Mouse (Mus musculus) heart, embryonic 15.5 days (tissue): ENCODE measurements at regions not wholly inside any gene's neighbourhood (a gene's known extent, or its start where the extent isn't known, plus 50 kb on each side); places are given as distances from the start of the nearest gene placed in this dataset.
A peak's percentile ranks its signal among the peaks of the same experiment; 100 is the strongest.

Experiments used
- ATAC-seq: fragments of 200-750 bp; cut with Nextera tagmentation; replicated peaks from 2 replicates; pipeline ENCODE4 v1.8.0; 2017; ENCODE audit warnings: low read depth, moderate TSS enrichment; ENCODE audit not compliant: insufficient number of reproducible peaks, insufficient read depth, low FRiP score
- H3K27ac ChIP-seq: fragments of 300-500 bp; sonication (generic); 2 replicates; pipeline ENCODE4 v1.5.1; 2015; ENCODE audit warnings: mild to moderate bottlenecking, inconsistent platforms
- H3K27me3 ChIP-seq: fragments of 300-500 bp; sonication (generic); 2 replicates; pipeline ENCODE4 v1.6.1; 2015; ENCODE audit warnings: inconsistent platforms
- H3K36me3 ChIP-seq: fragments of 300-500 bp; sonication (generic); 2 replicates; pipeline ENCODE4 v1.6.1; 2015; ENCODE audit warnings: mild to moderate bottlenecking, inconsistent platforms
- H3K4me1 ChIP-seq: fragments of 300-500 bp; sonication (generic); replicated peaks from 2 replicates; pipeline ENCODE4 v1.6.1; 2015; ENCODE audit warnings: inconsistent platforms
- H3K4me2 ChIP-seq: fragments of 300-500 bp; sonication (generic); 2 replicates; pipeline ENCODE4 v1.6.1; 2015; ENCODE audit warnings: inconsistent platforms, mild to moderate bottlenecking, moderate library complexity
- H3K4me3 ChIP-seq: fragments of 300-500 bp; sonication (generic); 2 replicates; pipeline ENCODE4 v1.5.1; 2015; ENCODE audit warnings: mild to moderate bottlenecking, inconsistent platforms
- H3K9ac ChIP-seq: fragments of 300-500 bp; sonication (generic); 2 replicates; pipeline ENCODE4 v1.6.1; 2015; ENCODE audit warnings: mild to moderate bottlenecking, inconsistent platforms
- H3K9me3 ChIP-seq: fragments of 300-500 bp; sonication (generic); replicated peaks from 2 replicates; pipeline ENCODE4 v1.6.1; 2016; ENCODE audit warnings: inconsistent platforms
- WGBS: fragments of 180-500 bp; shearing (Covaris S2); methylation state at CpG from one replicate; pipeline ENCODE4 v1.1.7; 2015; ENCODE audit warnings: mixed read lengths; 5-methylcytosine and 5-hydroxymethylcytosine counted together

DNA sequence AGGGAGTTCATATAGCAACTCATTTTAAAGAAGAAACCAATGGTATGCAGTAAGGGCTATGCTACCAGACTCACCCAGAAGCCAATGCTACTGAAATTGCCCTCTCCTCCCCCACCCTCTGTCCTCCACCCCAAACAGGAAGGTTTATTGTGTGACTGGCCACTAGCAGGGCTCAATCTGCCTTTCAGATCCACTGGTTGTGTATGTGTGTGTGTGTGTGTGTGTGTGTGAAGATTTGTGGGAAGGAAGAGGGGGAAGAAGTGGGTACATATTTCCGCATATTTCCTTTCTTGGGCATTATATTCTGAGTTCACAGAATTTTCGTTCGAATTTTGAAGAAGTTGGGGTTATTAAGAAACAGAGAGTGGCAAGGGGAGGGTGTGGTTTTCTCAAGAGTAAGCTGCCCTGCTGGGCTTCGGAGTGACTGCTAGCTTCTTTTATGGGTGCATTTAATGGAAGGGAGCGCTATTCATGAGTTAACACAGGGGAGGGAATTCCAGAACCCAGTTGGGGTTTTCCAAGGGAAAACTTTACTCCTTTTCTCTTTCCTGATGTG lies 61.5 kb upstream of the Tmpo start:
- Histone ChIP-seq H3K4me2 (no peak overlapping the region), H3K9ac (no peak overlapping the region), H3K36me3 (no peaks in the 10 kb centered on the region)

DNA sequence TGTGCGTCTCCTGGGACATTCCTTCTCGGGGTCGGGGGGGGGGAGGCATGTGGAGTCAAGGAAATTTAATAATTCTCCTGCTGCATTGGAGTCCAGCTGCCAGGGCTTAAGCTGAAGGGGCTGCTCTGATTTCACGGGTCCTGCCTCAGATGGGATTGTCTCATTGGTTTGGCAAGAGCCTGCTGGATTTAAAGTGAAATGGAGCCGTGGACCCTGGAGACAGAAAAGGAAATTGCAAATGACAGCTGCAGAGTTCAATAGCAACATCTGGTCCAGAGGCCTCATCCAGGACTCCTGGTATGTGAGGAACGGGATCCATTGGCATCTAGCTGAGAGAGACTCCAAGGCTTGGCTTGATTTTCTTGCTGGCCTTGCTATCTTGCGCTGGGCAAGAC lies 60.5 kb upstream of the Tmpo start:
- 19% methylated on average over 7 of the region's 7 CpGs for WGBS
- H3K36me3 ChIP-seq = no peaks in the 10 kb centered on the region
- H3K9me3 ChIP-seq = no peaks in the 10 kb centered on the region
- peak overlapping the region; percentile 51 for H3K4me2 ChIP-seq
- peaks cover 46% of the 10 kb centered on the region for H3K4me1 ChIP-seq
- peak overlapping the region; percentile 5; the same call in 1 of the 2 replicates for H3K4me3 ChIP-seq
- ATAC-seq = peak; percentile 23; the same call in 1 of the 2 replicates
- H3K27me3 ChIP-seq = no peaks in the 10 kb centered on the region
- no peak overlapping the region for H3K9ac ChIP-seq
- peak overlapping the region; percentile 92 for H3K27ac ChIP-seq

More for the DNA sequence above, 61.5 kb upstream of the Tmpo start:
- H3K4me1 ChIP-seq = peaks cover 37% of the 10 kb centered on the region
- WGBS = 76% methylated on average over 5 of the region's 5 CpGs
- no peaks in the 10 kb centered on the region for H3K27me3 ChIP-seq
- no peaks in the 10 kb centered on the region for H3K9me3 ChIP-seq
- no peak overlapping the region for H3K4me3 ChIP-seq
- peak overlapping the region; percentile 92 for H3K27ac ChIP-seq
- ATAC-seq = no peak

DNA sequence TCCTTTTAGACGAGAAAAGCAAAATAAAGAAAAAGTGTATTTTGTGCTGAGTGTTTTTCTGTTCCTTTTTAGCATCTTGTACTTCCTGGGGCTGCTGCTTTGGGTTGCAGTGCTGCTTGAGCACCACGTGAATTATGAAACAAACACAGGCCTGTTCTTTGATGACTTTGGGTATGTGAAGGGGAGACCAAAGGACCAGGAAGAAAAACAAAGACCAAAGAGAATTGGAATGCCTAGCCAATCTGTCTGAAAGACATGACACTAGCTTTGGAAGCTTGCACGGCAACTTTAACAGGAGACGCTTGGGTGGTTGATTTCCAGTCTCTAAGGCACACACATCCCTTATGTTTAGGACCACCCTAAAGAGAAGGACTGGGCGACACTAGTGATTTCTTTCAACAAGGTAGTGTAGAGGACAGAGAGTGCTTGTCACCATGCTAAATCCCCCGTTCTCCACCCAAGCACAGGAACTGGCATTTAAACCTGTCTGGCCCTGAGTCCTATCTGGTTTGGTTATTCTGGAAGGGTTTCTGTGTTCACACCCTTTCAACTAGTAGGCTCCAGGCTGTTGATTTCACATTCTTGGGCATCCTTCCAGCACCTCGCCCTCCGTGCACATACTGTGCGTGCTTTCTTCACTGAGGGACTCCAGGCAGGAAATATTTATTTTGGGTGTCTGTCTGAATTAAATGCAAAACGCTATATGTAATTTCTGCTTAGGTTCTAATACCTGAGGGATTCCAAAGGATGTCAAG lies 59.9 kb upstream of the Tmpo start:
- Histone ChIP-seq H3K9me3 (no peaks in the 10 kb centered on the region), H3K36me3 (no peaks in the 10 kb centered on the region), H3K27me3 (no peaks in the 10 kb centered on the region), H3K27ac (peak overlapping the region; percentile 92), H3K4me1 (peaks cover 48% of the 10 kb centered on the region), H3K4me3 (peak overlapping the region; percentile 5; the same call in 1 of the 2 replicates), H3K4me2 (peak overlapping the region; percentile 51), H3K9ac (no peak overlapping the region)
- 21% methylated on average over 10 of the region's 10 CpGs for WGBS
- peak; percentile 86 for ATAC-seq

DNA sequence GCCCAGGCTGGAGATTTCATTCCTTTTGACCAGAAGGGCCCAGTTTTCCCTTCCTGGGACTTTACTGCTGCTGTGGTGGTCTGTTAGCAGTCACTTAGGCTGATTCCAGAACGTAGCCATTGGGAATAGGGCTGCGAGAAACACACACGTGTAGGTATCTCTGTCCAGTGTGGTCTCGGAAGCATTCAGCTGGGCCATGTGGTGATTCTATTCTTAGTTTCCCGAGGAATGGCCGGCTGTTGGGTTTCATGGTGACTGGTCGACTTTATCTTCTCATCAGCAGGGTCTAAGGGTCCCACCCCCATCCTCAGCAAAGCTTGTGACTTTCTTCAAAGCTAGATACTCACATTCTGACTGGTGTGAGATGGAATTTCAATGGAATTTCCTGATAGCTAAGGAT lies 59.2 kb upstream of the Tmpo start:
- no peaks in the 10 kb centered on the region for H3K36me3 ChIP-seq
- H3K9ac ChIP-seq = no peak overlapping the region
- no peak overlapping the region for H3K4me2 ChIP-seq
- no peaks in the 10 kb centered on the region for H3K27me3 ChIP-seq
- no peak overlapping the region for H3K4me3 ChIP-seq
- H3K27ac ChIP-seq = peak overlapping the region; percentile 92
- ATAC-seq = no peak
- no peaks in the 10 kb centered on the region for H3K9me3 ChIP-seq
- peaks cover 48% of the 10 kb centered on the region for H3K4me1 ChIP-seq
- 22% methylated on average over 7 of the region's 7 CpGs for WGBS

DNA sequence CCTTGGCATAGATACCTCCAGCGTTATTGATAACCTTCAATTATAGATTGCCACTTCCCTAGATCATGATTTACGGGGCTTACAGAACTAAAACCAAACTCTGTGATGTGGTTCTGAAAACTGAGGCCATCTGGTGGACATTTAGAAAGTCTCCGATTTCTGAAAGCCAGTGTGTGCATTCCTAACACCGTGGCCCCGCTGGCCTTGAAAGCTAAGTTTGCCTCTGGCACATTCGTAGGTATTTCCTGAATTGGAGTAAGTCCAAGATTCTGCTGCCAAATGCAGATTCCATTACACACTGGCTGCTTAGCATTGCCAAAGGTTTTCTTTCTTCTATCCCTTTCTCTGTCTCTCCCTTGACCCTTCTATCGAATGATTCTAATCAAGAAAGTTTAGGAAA lies 55.7 kb upstream of the Tmpo start:
- H3K27me3 ChIP-seq = no peaks in the 10 kb centered on the region
- no peaks in the 10 kb centered on the region for H3K36me3 ChIP-seq
- peak overlapping the region; percentile 80 for H3K27ac ChIP-seq
- H3K9me3 ChIP-seq = no peaks in the 10 kb centered on the region
- H3K4me2 ChIP-seq = 0 out of 2 replicates have a peak overlapping the region, but pooled peaks have one; percentile 4
- H3K4me1 ChIP-seq = peaks cover 42% of the 10 kb centered on the region
- ATAC-seq = peak; percentile 57; the same call in 1 of the 2 replicates
- no peak overlapping the region for H3K4me3 ChIP-seq
- no peak overlapping the region for H3K9ac ChIP-seq
- 8% methylated on average over 7 of the region's 7 CpGs for WGBS

DNA sequence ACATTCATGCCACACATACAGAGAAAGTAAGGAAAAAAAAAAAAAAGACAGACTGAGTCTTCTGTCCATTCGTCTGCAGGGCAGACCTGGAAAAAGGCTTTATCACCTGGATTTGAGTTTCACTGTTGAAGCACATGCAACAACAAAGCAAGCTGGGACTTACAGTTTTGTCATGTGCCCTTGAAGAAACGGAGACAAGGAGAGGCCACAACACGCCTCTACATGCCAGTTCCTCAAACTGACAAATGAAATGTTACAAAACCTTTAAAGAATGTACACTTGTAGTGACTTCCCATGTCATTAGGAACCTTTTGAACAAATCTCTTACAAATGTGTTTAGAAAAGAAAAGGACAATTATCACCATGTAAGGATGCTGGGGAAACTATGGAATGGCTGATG lies 53.6 kb upstream of the Tmpo start:
- Histone ChIP-seq H3K9ac (no peak overlapping the region), H3K9me3 (no peaks in the 10 kb centered on the region), H3K4me2 (no peak overlapping the region), H3K27ac (no peak overlapping the region), H3K4me1 (peaks cover 29% of the 10 kb centered on the region), H3K36me3 (no peaks in the 10 kb centered on the region), H3K4me3 (no peak overlapping the region), H3K27me3 (no peaks in the 10 kb centered on the region)
- 70% methylated on average over 3 of the region's 3 CpGs for WGBS
- no peak for ATAC-seq
